Mouse (Mus musculus) embryo, embryonic 9.5 days (tissue): Measurements from ENCODE around the gene Ttc41.

ENCODE experiments used
- DNase-seq: peaks from one replicate; pipeline ENCODE4 v3.0.0-alpha.2; 2017; ENCODE audit errors: extremely low spot score

The Ttc41 gene

DNA sequence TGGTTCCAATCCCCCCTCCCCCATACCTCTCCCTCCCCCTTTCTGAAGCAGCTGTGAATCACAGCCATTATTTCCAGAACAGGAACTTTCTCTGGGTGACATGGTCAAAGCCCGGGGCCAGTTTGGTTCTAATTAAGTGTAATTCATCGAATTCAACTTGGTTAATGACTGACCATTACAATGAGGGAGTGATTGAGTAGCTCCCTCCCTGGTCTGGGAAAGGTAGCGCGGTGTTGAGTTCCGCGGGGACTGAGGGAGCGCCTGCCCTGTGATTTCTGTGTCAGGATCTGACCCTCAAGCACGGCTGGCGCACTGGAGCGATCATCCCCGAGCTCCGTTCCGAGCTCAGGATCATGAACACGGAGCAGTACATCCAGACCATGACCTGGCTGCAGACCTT lies 119.3 kb downstream of the Ttc41 start:
- no peak for DNase-seq

DNA sequence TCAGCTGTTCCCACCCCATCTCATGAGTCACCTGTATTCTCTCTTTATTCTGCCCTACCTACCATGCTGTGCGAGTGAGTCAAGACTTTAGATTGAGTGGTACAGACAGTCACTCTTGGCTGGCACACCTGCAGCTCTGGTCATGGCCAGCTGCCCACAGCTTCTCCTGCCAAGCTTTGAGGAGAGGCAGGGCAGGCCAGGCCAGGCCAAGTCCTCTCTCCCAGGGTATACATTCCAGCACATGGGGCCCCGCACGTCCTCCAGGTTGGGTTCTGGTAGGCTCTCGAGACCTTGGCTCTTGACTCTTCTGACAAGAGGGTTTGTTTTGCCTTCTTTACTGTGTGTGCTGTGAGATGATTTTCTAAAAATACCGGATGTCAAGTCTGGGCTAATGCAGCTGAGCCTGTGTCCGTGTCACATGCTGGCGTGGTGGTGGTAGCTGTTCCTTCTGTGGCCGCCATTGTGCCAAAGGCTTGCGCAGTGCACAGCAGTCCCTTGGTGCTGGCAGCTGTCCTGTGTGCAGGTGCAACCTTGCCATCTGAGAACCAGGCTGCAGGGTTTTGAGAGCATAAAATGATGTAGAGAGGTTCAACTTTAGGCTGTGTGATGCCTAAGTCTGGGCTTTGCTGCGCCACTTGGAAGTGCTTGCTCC lies 120.4 kb downstream of the Ttc41 start:
- no peak for DNase-seq
